Mouse (Mus musculus): Measurements from ENCODE around the gene Fam167b.
A peak's percentile ranks its signal among the peaks of the same experiment; 100 is the strongest.

Fam167b gene

GRCm38 (mm10) chr4:129608426-129609025, 30.2 kb upstream of the Fam167b start:
- DNase-seq (ENCODE audit: low read depth) = peak; percentile 83

- DNase-seq (ENCODE audit: low read depth) = peak; percentile 77
Observed at GRCm38 (mm10) chr4:129600233-129601158, 22.1 kb upstream of the Fam167b start, which contains the start of the genes Eif3i and Tmem234. Gene Eif3i (minus strand): TSS chr4:129600648. Gene Tmem234 (plus strand): TSS chr4:129600668.

GRCm38 (mm10) chr4:129588865-129589264, 10.5 kb upstream of the Fam167b start:
- DNase-seq (ENCODE audit: low read depth) = no peak

- DNase-seq (ENCODE audit: low read depth) = no peak
Observed at GRCm38 (mm10) chr4:129586943-129587342, 8.6 kb upstream of the Fam167b start.

- DNase-seq (ENCODE audit: low read depth) = no peak
Observed at GRCm38 (mm10) chr4:129585773-129586172, 7.4 kb upstream of the Fam167b start.

- peak; percentile 83 for DNase-seq (ENCODE audit: low read depth)
Observed at GRCm38 (mm10) chr4:129584884-129585608, 6.7 kb upstream of the Fam167b start.

GRCm38 (mm10) chr4:129584370-129584769, 6.0 kb upstream of the Fam167b start:
- DNase-seq (ENCODE audit: low read depth) = no peak

- no peak for DNase-seq (ENCODE audit: low read depth)
Observed at GRCm38 (mm10) chr4:129582251-129582650, 3.9 kb upstream of the Fam167b start.

GRCm38 (mm10) chr4:129580347-129580746, 2.0 kb upstream of the Fam167b start:
- DNase-seq (ENCODE audit: low read depth) = no peak

GRCm38 (mm10) chr4:129577688-129578087, 661 bp downstream of the Fam167b start:
- no peak for DNase-seq (ENCODE audit: low read depth)

GRCm38 (mm10) chr4:129576863-129577491, 1.4 kb downstream of the Fam167b start:
- DNase-seq (ENCODE audit: low read depth) = no peak

GRCm38 (mm10) chr4:129575171-129575844, 3.0 kb downstream of the Fam167b start:
- DNase-seq (ENCODE audit: low read depth) = peak; percentile 77

- no peak for DNase-seq (ENCODE audit: low read depth)
Observed at GRCm38 (mm10) chr4:129573430-129573829, 4.9 kb downstream of the Fam167b start, which contains the start of gene Lck. Gene Lck (minus strand): TSS chr4:129573641.

GRCm38 (mm10) chr4:129573093-129573370, 5.3 kb downstream of the Fam167b start:
- no peak for DNase-seq (ENCODE audit: low read depth)

- no peak for DNase-seq (ENCODE audit: low read depth)
Observed at GRCm38 (mm10) chr4:129572236-129573092, 5.9 kb downstream of the Fam167b start.

GRCm38 (mm10) chr4:129571551-129572084, 6.7 kb downstream of the Fam167b start:
- no peak for DNase-seq (ENCODE audit: low read depth)

- no peak for DNase-seq (ENCODE audit: low read depth)
Observed at GRCm38 (mm10) chr4:129570028-129570427, 8.3 kb downstream of the Fam167b start.

GRCm38 (mm10) chr4:129568366-129568765, 10.0 kb downstream of the Fam167b start:
- DNase-seq (ENCODE audit: low read depth) = no peak

GRCm38 (mm10) chr4:129565139-129565538, 13.2 kb downstream of the Fam167b start:
- DNase-seq (ENCODE audit: low read depth) = no peak

- no peak for DNase-seq (ENCODE audit: low read depth)
Observed at GRCm38 (mm10) chr4:129563718-129564117, 14.6 kb downstream of the Fam167b start.

Data from c-Kit-positive CD71-negative TER-119-negative erythroid progenitor cells, embryonic 14.5 days (primary cell).